Mouse (Mus musculus): ENCODE results near the gene Ncor2. TPM values are rescaled to one million over a fixed set of nuclear protein-coding genes. Genes with fewer than 3 reads are reported as not detected.

Ncor2 gene
- total and polyA plus RNA-seq, 3 experiments = 5.0 to 46.8 TPM; not detected in 1

DNA sequence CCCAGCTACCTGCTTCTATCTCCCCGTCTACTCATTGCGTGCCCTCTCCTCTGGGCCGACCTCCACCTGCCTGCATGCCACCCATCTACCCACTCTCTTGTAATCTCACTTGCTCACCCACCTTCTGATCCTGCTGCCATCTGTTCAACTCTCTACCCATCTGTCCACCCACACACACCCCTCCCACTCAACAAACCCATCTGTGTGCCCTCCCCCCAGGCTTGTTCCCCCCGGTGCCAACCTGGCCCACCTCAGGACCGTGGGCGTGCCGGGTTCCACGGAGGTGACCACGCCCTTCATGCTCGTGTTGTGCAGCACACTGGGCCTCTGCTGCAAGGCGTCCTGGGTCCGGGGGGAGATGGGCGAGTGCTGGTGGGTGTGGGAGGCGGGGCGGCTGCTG, 150.6 kb downstream of the Ncor2 start:
- no peak for TF ChIP-seq ZNF384 (IDR thresholded peaks at IDR 0.05; ENCODE audit: low read depth, low read length)
- TF ChIP-seq NRF1 (IDR thresholded peaks at IDR 0.05; ENCODE audit: insufficient read depth, low read depth, low read length, poor library complexity, severe bottlenecking) = no peak
- TF ChIP-seq HCFC1 (IDR thresholded peaks at IDR 0.05; ENCODE audit: low read depth, low read length) = no peak
- no peak for TF ChIP-seq ELF1 (IDR thresholded peaks at IDR 0.05; ENCODE audit: low read depth, low read length)
- no peak for TF ChIP-seq POLR2A (IDR thresholded peaks at IDR 0.05; ENCODE audit: control insufficient read depth in 1 of 2, insufficient read depth in 1 of 2, low read depth in 1 of 2, low read length in 2 of 2, poor library complexity in 1 of 2)
- no peak for TF ChIP-seq MAX (IDR thresholded peaks at IDR 0.05; ENCODE audit: low read length)
- no peak for TF ChIP-seq NELFE (IDR thresholded peaks at IDR 0.05; ENCODE audit: low read depth, low read length)
- no peak for TF ChIP-seq JUND (IDR thresholded peaks at IDR 0.05; ENCODE audit: low read depth, low read length)
- no peak for TF ChIP-seq ZKSCAN1 (IDR thresholded peaks at IDR 0.05; ENCODE audit: low read depth, low read length)
- no peak for TF ChIP-seq KAT2A (conservative IDR thresholded peaks at IDR 0.05; ENCODE audit: low read depth, low read length)
- TF ChIP-seq CTCF (IDR thresholded peaks at IDR 0.05 in 2 of 3, conservative IDR thresholded peaks at IDR 0.05 in 1 of 3; ENCODE audit: control insufficient read depth in 1 of 3, insufficient read depth in 1 of 3, low read depth in 2 of 3, low read length in 3 of 3, poor library complexity in 1 of 3, severe bottlenecking in 1 of 3) = no peak
- TF ChIP-seq RCOR1 (IDR thresholded peaks at IDR 0.05; ENCODE audit: low read depth, low read length) = no peak
- no peak for TF ChIP-seq USF1 (IDR thresholded peaks at IDR 0.05; ENCODE audit: low read depth, low read length)
- no peak for TF ChIP-seq MAFK (IDR thresholded peaks at IDR 0.05; ENCODE audit: borderline replicate concordance, low read depth, low read length)
- TF ChIP-seq RAD21 (IDR thresholded peaks at IDR 0.05; ENCODE audit: low read depth, low read length) = no peak
- Histone ChIP-seq H3K27ac (ENCODE audit: control insufficient read depth, low read depth, low read length) (no peak overlapping the region), H3K36me3 (ENCODE audit: control insufficient read depth in 1 of 2, insufficient read depth in 2 of 2, low read length in 2 of 2) (no peaks in the 10 kb centered on the region), H3K4me3 (ENCODE audit: control insufficient read depth in 1 of 2, insufficient read depth in 1 of 2, low read depth in 2 of 2, low read length in 2 of 2) (no peak overlapping the region), H3K4me1 (ENCODE audit: control insufficient read depth in 1 of 2, insufficient read depth in 2 of 2, low read length in 2 of 2) (no peaks in the 10 kb centered on the region), H3K9ac (ENCODE audit: control insufficient read depth, low read depth, low read length, poor library complexity, severe bottlenecking) (no peak overlapping the region), H3K79me2 (ENCODE audit: control insufficient read depth, insufficient read depth, low read length, poor library complexity) (no peaks in the 10 kb centered on the region), H3K27me3 (ENCODE audit: control insufficient read depth in 1 of 2, insufficient read depth in 2 of 2, low read length in 2 of 2) (no peaks in the 10 kb centered on the region), H3K9me3 (replicated peaks; ENCODE audit: insufficient read depth, low read length) (no peaks in the 10 kb centered on the region)
- no peak for DNase-seq (ENCODE audit: low read depth, low spot score)

DNA sequence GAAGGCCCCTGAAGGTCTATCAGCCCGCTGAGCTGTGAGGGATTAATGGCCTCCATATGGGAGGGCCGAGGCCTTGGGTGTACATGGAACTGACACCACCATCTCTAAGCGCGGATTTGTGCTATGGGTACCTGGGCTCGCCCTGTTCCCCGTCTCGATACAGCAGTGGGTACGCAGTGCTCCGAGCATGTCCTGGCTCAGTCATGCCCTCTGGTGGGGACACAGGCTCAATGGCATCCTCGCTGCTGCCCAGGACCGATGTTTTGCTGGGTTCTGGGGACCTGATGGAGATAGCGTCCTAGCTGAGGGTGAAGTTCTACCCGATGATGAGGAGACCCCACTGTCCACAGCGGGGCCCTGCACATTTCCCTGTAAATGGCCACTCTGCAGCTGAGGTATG, 155.0 kb downstream of the Ncor2 start:
- DNase-seq (ENCODE audit: low read depth, low spot score) = peak; percentile 8
- Histone ChIP-seq H3K27me3 (ENCODE audit: control insufficient read depth in 1 of 2, insufficient read depth in 2 of 2, low read length in 2 of 2) (no peaks in the 10 kb centered on the region), H3K36me3 (ENCODE audit: control insufficient read depth in 1 of 2, insufficient read depth in 2 of 2, low read length in 2 of 2) (no peaks in the 10 kb centered on the region)

More for the DNA sequence above, 155.0 kb downstream of the Ncor2 start:
- Histone ChIP-seq H3K9ac (ENCODE audit: control insufficient read depth, low read depth, low read length, poor library complexity, severe bottlenecking) (no peak overlapping the region), H3K79me2 (ENCODE audit: control insufficient read depth, insufficient read depth, low read length, poor library complexity) (no peaks in the 10 kb centered on the region), H3K27ac (ENCODE audit: control insufficient read depth, low read depth, low read length) (no peak overlapping the region), H3K4me3 (ENCODE audit: control insufficient read depth in 1 of 2, insufficient read depth in 1 of 2, low read depth in 2 of 2, low read length in 2 of 2) (no peak overlapping the region), H3K4me1 (ENCODE audit: control insufficient read depth in 1 of 2, insufficient read depth in 2 of 2, low read length in 2 of 2) (no peaks in the 10 kb centered on the region), H3K9me3 (replicated peaks; ENCODE audit: insufficient read depth, low read length) (no peaks in the 10 kb centered on the region)
- TF ChIP-seq HCFC1 (IDR thresholded peaks at IDR 0.05; ENCODE audit: low read depth, low read length) (no peak), SMC3 (IDR thresholded peaks at IDR 0.05; ENCODE audit: low read depth, low read length) (peak; percentile 29), CTCF (IDR thresholded peaks at IDR 0.05 in 2 of 3, conservative IDR thresholded peaks at IDR 0.05 in 1 of 3; ENCODE audit: control insufficient read depth in 1 of 3, insufficient read depth in 1 of 3, low read depth in 2 of 3, low read length in 3 of 3, poor library complexity in 1 of 3, severe bottlenecking in 1 of 3) (peak in 2 of 3 experiments; percentile 11 to 46; a peak in 3 of 6 replicates)
